Mouse (Mus musculus) bone marrow macrophage, adult 2 months (primary cell): ENCODE data around the gene Slc38a10.

Experiments
- CTCF ChIP-seq: IDR thresholded peaks from 2 replicates; pipeline ENCODE4 v1.5.1; 2012; ENCODE audit warnings: low read depth, mild to moderate bottlenecking, low read length, moderate library complexity
- POLR2A ChIP-seq: IDR thresholded peaks from 2 replicates; pipeline ENCODE4 v1.6.1; 2012; ENCODE audit warnings: mild to moderate bottlenecking, low read depth, low read length, borderline replicate concordance

DNA sequence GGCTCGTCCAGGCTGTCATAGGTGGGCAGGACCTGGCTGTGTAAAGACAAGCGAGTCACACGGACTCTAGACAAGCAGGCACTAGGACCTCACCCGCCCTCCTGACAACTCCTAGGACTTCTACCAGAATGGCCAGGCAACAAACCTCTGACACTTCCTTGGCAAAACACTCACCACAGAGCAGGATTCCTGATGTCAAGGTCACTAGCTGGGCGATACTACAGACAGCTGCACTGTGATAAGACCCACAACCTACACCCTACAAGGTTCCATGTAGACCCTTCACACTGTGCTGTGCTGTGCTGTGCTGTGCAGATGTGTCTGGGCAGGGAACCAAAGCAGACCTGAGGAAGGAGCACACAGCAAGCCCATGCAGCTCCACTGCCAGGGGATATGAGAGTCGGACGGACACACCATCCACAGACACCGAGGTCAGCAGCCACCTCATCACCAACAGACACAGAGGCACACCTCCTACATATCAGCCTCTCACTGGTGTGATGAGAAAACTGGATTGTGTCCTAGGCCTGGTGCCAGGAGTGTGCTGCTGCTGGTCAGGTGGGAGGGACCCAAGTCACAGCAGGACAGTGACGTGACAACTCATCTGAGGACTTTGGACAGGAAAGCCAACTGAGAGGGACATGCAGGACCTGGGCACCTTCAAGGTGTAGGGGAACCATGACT, 16.2 kb downstream of the Slc38a10 start:
- TF ChIP-seq POLR2A (no peak), CTCF (no peak)
